Mouse (Mus musculus) small intestine, adult 2 months (tissue): Measurements from ENCODE around the gene Lat2.
"Not testable (repeated sequence)": the region's sequence is repeated elsewhere in the genome, so short reads cannot be mapped to it uniquely, and the experiment has no call there.

ENCODE experiments used
- CTCF ChIP-seq: fragments of 200-500 bp; IDR thresholded peaks from 2 replicates; pipeline ENCODE4 v1.5.1; 2012; ENCODE audit warnings: low read depth, mild to moderate bottlenecking, control low read depth, inconsistent platforms, low read length, moderate library complexity, mixed read lengths; ENCODE audit not compliant: insufficient replicate concordance, insufficient read length; ENCODE audit errors: extremely low read depth
- POLR2A ChIP-seq: fragments of 200-500 bp; IDR thresholded peaks from 2 replicates; pipeline ENCODE4 v1.6.1; 2012; ENCODE audit warnings: low read depth, mild to moderate bottlenecking, control low read depth, inconsistent platforms, low read length, moderate library complexity

DNA sequence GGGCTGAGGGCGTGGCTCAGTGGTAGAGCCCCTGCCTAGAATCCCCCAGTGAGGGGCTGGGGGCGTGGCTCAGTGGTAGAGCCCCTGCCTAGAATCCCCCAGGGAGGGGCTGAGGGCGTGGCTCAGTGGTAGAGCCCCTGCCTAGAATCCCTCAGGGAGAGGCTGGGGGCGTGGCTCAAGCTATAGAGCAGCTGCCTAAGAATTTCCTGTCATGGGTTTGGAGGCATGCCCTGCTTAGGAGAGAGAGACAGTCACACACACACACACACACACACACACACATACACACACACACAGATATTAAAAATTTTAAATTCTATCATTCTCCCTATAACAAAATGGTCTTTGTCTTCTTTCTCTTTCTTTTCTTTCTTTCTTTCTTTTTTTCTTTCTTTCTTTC is 34.2 kb upstream of the Lat2 start:
- not testable (repeated sequence) for TF ChIP-seq CTCF, POLR2A
